Mouse (Mus musculus) megakaryocyte, embryonic 14.5 days (primary cell): ENCODE measurements around the gene Ascc1. TPM values are rescaled to one million over a fixed set of nuclear protein-coding genes. Genes with fewer than 3 reads are reported as not detected.

ENCODE experiments used
- H3K27me3 ChIP-seq: replicated peaks from 2 replicates; pipeline ENCODE3; 2012; ENCODE audit warnings: inconsistent platforms
- H3K36me3 ChIP-seq: replicated peaks from 2 replicates; pipeline ENCODE3; 2012; ENCODE audit warnings: low read length, inconsistent platforms, mixed read lengths
- H3K4me1 ChIP-seq: 2 replicates; pipeline ENCODE4 v1.6.1; 2012; ENCODE audit warnings: inconsistent platforms
- H3K4me3 ChIP-seq: replicated peaks from 2 replicates; pipeline ENCODE3; 2012; ENCODE audit warnings: moderate library complexity, mild to moderate bottlenecking, inconsistent platforms
- H3K9me3 ChIP-seq: 2 replicates; pipeline ENCODE4 v1.6.1; 2012; ENCODE audit warnings: inconsistent platforms
- FLI1 ChIP-seq: IDR thresholded peaks from 2 replicates; pipeline ENCODE4 v1.6.1; 2012; ENCODE audit warnings: low read length, inconsistent platforms, mixed read lengths
- GATA1 ChIP-seq: IDR thresholded peaks from 3 replicates; pipeline ENCODE4 v1.6.1; 2012; ENCODE audit warnings: mixed read lengths, low read length, inconsistent platforms, borderline replicate concordance
- polyA plus RNA-seq: library from polyadenylated mRNA; stranded (reverse); fragments of >175 nt; gene quantifications from 2 replicates; pipeline ENCODE4 v1.2.3, GENCODE M21; 2012; ENCODE audit warnings: low replicate concordance; ENCODE audit not compliant: insufficient read depth

The Ascc1 gene
- polyA plus RNA-seq, 1 experiment = 126 TPM

- H3K9me3 ChIP-seq = no peaks in the 10 kb centered on the region
- peaks cover 43% of the 10 kb centered on the region for H3K36me3 ChIP-seq
- no peaks in the 10 kb centered on the region for H3K27me3 ChIP-seq
- TF ChIP-seq FLI1 (no peak), GATA1 (no peak)
- no peak overlapping the region for H3K4me3 ChIP-seq
- H3K4me1 ChIP-seq = peaks cover 59% of the 10 kb centered on the region
Observed at GRCm38 (mm10) chr10:60005264-60005663, 2.7 kb downstream of the Ascc1 start.

GRCm38 (mm10) chr10:60009115-60009514 is 6.5 kb downstream of the Ascc1 start:
- H3K36me3 ChIP-seq = peaks cover 67% of the 10 kb centered on the region
- TF ChIP-seq FLI1 = no peak
- TF ChIP-seq GATA1 = no peak

GRCm38 (mm10) chr10:60016223-60016622 is 13.6 kb downstream of the Ascc1 start:
- no peaks in the 10 kb centered on the region for H3K9me3 ChIP-seq
- no peak overlapping the region for H3K4me3 ChIP-seq
- TF ChIP-seq GATA1 (no peak), FLI1 (no peak)
- no peaks in the 10 kb centered on the region for H3K27me3 ChIP-seq
- H3K36me3 ChIP-seq = peaks cover 84% of the 10 kb centered on the region
- peaks cover 9% of the 10 kb centered on the region for H3K4me1 ChIP-seq

More at GRCm38 (mm10) chr10:60009115-60009514, 6.5 kb downstream of the Ascc1 start:
- Histone ChIP-seq H3K9me3 (no peaks in the 10 kb centered on the region), H3K27me3 (no peaks in the 10 kb centered on the region), H3K4me1 (peaks cover 37% of the 10 kb centered on the region), H3K4me3 (no peak overlapping the region)

- TF ChIP-seq GATA1 = no peak
- no peak for TF ChIP-seq FLI1
- Histone ChIP-seq H3K9me3 (no peaks in the 10 kb centered on the region), H3K36me3 (peaks cover 81% of the 10 kb centered on the region), H3K4me3 (no peak overlapping the region), H3K4me1 (peaks cover 18% of the 10 kb centered on the region), H3K27me3 (no peaks in the 10 kb centered on the region)
Observed at GRCm38 (mm10) chr10:60019299-60019698, 16.7 kb downstream of the Ascc1 start.

- Histone ChIP-seq H3K9me3 (no peaks in the 10 kb centered on the region), H3K4me1 (peaks cover 38% of the 10 kb centered on the region), H3K27me3 (no peaks in the 10 kb centered on the region), H3K36me3 (peaks cover 64% of the 10 kb centered on the region), H3K4me3 (no peak overlapping the region)
- no peak for TF ChIP-seq FLI1
- TF ChIP-seq GATA1 = no peak
Observed at GRCm38 (mm10) chr10:60023751-60024150, 21.1 kb downstream of the Ascc1 start.

GRCm38 (mm10) chr10:60026759-60027395 is 24.3 kb downstream of the Ascc1 start:
- TF ChIP-seq FLI1 (no peak), GATA1 (no peak)
- Histone ChIP-seq H3K9me3 (no peaks in the 10 kb centered on the region), H3K27me3 (no peaks in the 10 kb centered on the region), H3K36me3 (peaks cover 61% of the 10 kb centered on the region), H3K4me1 (peaks cover 42% of the 10 kb centered on the region), H3K4me3 (peak overlapping the region; percentile 4)

- no peak for TF ChIP-seq GATA1
- no peak for TF ChIP-seq FLI1
- H3K36me3 ChIP-seq = peaks cover 58% of the 10 kb centered on the region
- H3K4me3 ChIP-seq = no peak overlapping the region
- H3K27me3 ChIP-seq = no peaks in the 10 kb centered on the region
- H3K4me1 ChIP-seq = peaks cover 45% of the 10 kb centered on the region
- no peaks in the 10 kb centered on the region for H3K9me3 ChIP-seq
Observed at GRCm38 (mm10) chr10:60027619-60028084, 25.0 kb downstream of the Ascc1 start.

GRCm38 (mm10) chr10:60028181-60028580 is 25.6 kb downstream of the Ascc1 start:
- H3K27me3 ChIP-seq = no peaks in the 10 kb centered on the region
- no peak overlapping the region for H3K4me3 ChIP-seq
- H3K9me3 ChIP-seq = no peaks in the 10 kb centered on the region
- peaks cover 55% of the 10 kb centered on the region for H3K36me3 ChIP-seq
- no peak for TF ChIP-seq GATA1
- no peak for TF ChIP-seq FLI1
- peaks cover 48% of the 10 kb centered on the region for H3K4me1 ChIP-seq

GRCm38 (mm10) chr10:60028979-60029378 is 26.4 kb downstream of the Ascc1 start:
- no peaks in the 10 kb centered on the region for H3K9me3 ChIP-seq
- peaks cover 47% of the 10 kb centered on the region for H3K36me3 ChIP-seq
- peaks cover 50% of the 10 kb centered on the region for H3K4me1 ChIP-seq
- no peak overlapping the region for H3K4me3 ChIP-seq
- TF ChIP-seq FLI1 (no peak), GATA1 (no peak)
- no peaks in the 10 kb centered on the region for H3K27me3 ChIP-seq

GRCm38 (mm10) chr10:60029387-60029786 is 26.8 kb downstream of the Ascc1 start:
- Histone ChIP-seq H3K27me3 (no peaks in the 10 kb centered on the region), H3K4me3 (no peak overlapping the region)
- no peak for TF ChIP-seq FLI1
- no peak for TF ChIP-seq GATA1

More at GRCm38 (mm10) chr10:60029387-60029786, 26.8 kb downstream of the Ascc1 start:
- H3K36me3 ChIP-seq = peaks cover 47% of the 10 kb centered on the region
- no peaks in the 10 kb centered on the region for H3K9me3 ChIP-seq
- peaks cover 54% of the 10 kb centered on the region for H3K4me1 ChIP-seq
